Mouse (Mus musculus) embryonic facial prominence, embryonic 11.5 days (tissue): ENCODE measurements around the gene Sipa1l2. TPM values are rescaled to one million over a fixed set of nuclear protein-coding genes. Genes with fewer than 3 reads are reported as not detected.

Experiments
- ATAC-seq: fragments of 200-750 bp; cut with Nextera tagmentation; replicated peaks from 2 replicates; pipeline ENCODE4 v1.8.0; 2017; ENCODE audit warnings: low read depth; ENCODE audit not compliant: insufficient number of reproducible peaks, low FRiP score, low TSS enrichment
- DNase-seq: peaks from one replicate; pipeline ENCODE4 v3.0.0-alpha.2; 2015; ENCODE audit warnings: low spot score
- H3K27ac ChIP-seq: fragments of 300-500 bp; sonication (generic); replicated peaks from 2 replicates; pipeline ENCODE4 v1.5.1; 2014; ENCODE audit warnings: mild to moderate bottlenecking, low read depth, low read length, control low read depth
- H3K27me3 ChIP-seq: fragments of 300-500 bp; sonication (generic); 2 replicates; pipeline ENCODE4 v1.6.1; 2014; ENCODE audit warnings: mild to moderate bottlenecking, low read length, moderate library complexity, mixed read lengths; ENCODE audit not compliant: control insufficient read depth, insufficient read depth
- H3K36me3 ChIP-seq: fragments of 300-500 bp; sonication (generic); replicated peaks from 2 replicates; pipeline ENCODE4 v1.6.1; 2014; ENCODE audit warnings: low read depth, mild to moderate bottlenecking, low read length, moderate library complexity, mixed read lengths; ENCODE audit not compliant: control insufficient read depth, insufficient read depth
- H3K4me1 ChIP-seq: fragments of 300-500 bp; sonication (generic); 2 replicates; pipeline ENCODE4 v1.6.1; 2014; ENCODE audit warnings: low read length, mixed read lengths; ENCODE audit not compliant: control insufficient read depth, insufficient read depth
- H3K4me2 ChIP-seq: fragments of 300-500 bp; sonication (generic); 2 replicates; pipeline ENCODE4 v1.6.1; 2014; ENCODE audit warnings: low read depth, mild to moderate bottlenecking, control low read depth, low read length, moderate library complexity
- H3K4me3 ChIP-seq: fragments of 300-500 bp; sonication (generic); 2 replicates; pipeline ENCODE4 v1.5.1; 2014; ENCODE audit warnings: low read depth, low read length, control low read depth
- H3K9ac ChIP-seq: fragments of 300-500 bp; sonication (generic); replicated peaks from 2 replicates; pipeline ENCODE4 v1.6.1; 2014; ENCODE audit warnings: mild to moderate bottlenecking, control low read depth, low read length
- H3K9me3 ChIP-seq: fragments of 300-500 bp; sonication (generic); replicated peaks from 2 replicates; pipeline ENCODE4 v1.6.1; 2016; ENCODE audit warnings: mild to moderate bottlenecking, low read length, inconsistent platforms, mixed read lengths; ENCODE audit not compliant: control insufficient read depth
- WGBS: fragments of 180-500 bp; shearing (Covaris S2); extraction: QIAGEN DNeasy Blood & Tissue Kit; methylation state at CpG from one replicate; pipeline ENCODE4 v1.1.7; 2014; 5-methylcytosine and 5-hydroxymethylcytosine counted together
- polyA plus RNA-seq: library from polyadenylated mRNA; unstranded; fragments of >200 nt; fragmentation: Nextera tagmentation; extraction: Ambion mirVana; gene quantifications from 2 replicates; pipeline ENCODE4 v1.2.1, GENCODE M21; 2014

The Sipa1l2 gene
- polyA plus RNA-seq, 1 experiment from 2014 or later: 9.4 TPM

DNA sequence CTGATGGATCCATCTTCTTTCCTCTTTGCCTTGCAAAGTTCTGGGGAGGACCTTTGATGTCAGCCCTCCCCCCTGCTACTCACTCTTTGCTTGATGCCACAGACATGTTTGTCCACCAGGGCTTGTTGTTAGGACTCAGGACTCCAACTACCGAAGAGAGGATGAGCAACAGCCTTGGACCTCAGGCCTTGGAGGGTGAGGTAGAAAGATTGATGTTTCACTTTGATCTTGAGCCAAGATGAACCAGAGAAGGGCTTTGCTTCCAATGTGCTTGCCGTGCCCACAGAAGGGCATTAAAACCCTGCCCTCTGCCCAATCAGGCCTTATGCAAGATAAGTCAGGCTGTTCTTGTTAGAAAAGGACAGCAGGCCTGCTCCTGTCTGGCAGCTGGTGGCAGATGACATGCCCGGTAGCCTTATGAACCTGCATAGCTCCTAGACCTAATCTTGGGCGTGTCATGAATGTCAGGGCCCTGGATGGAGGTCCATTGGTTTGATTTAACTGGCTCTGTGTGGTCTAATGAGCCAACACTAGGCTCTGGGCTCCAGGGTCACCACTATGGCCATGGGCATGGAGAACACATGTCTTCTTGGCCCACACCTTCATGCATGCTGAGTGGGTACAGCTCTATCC, 184.9 kb downstream of the Sipa1l2 start:
- H3K4me1 ChIP-seq: peaks cover 9% of the 10 kb centered on the region
- ATAC-seq: no peak
- no peak for DNase-seq
- no peak overlapping the region for H3K9ac ChIP-seq
- no peak overlapping the region for H3K27ac ChIP-seq
- H3K4me2 ChIP-seq: no peak overlapping the region
- no peaks in the 10 kb centered on the region for H3K9me3 ChIP-seq
- H3K27me3 ChIP-seq: no peaks in the 10 kb centered on the region
- H3K4me3 ChIP-seq: no peak overlapping the region
- no peaks in the 10 kb centered on the region for H3K36me3 ChIP-seq
- WGBS: 97% methylated on average over 4 of the region's 4 CpGs

GRCm38 (mm10) chr8:125381674-125382073, 187.9 kb downstream of the Sipa1l2 start:
- ATAC-seq (no peak), DNase-seq (no peak)
- H3K4me2 ChIP-seq: no peak overlapping the region
- H3K9ac ChIP-seq: no peak overlapping the region
- no peak overlapping the region for H3K4me3 ChIP-seq
- H3K27me3 ChIP-seq: no peaks in the 10 kb centered on the region
- no peaks in the 10 kb centered on the region for H3K36me3 ChIP-seq
- H3K4me1 ChIP-seq: peaks cover 9% of the 10 kb centered on the region
- no peak overlapping the region for H3K27ac ChIP-seq
- WGBS: 56% methylated on average over 3 of the region's 3 CpGs
- no peaks in the 10 kb centered on the region for H3K9me3 ChIP-seq

- Histone ChIP-seq H3K4me1 (no peaks in the 10 kb centered on the region), H3K36me3 (no peaks in the 10 kb centered on the region), H3K4me3 (no peak overlapping the region), H3K27ac (no peak overlapping the region), H3K27me3 (no peaks in the 10 kb centered on the region), H3K9ac (no peak overlapping the region), H3K9me3 (no peaks in the 10 kb centered on the region), H3K4me2 (no peak overlapping the region)
- ATAC-seq (no peak), DNase-seq (no peak)
- WGBS: 65% methylated on average over 7 of the region's 7 CpGs
Observed at GRCm38 (mm10) chr8:125379939-125380338, 189.7 kb downstream of the Sipa1l2 start.

- H3K9ac ChIP-seq: no peak overlapping the region
- H3K4me1 ChIP-seq: no peaks in the 10 kb centered on the region
- H3K36me3 ChIP-seq: no peaks in the 10 kb centered on the region
- H3K4me2 ChIP-seq: no peak overlapping the region
- no peaks in the 10 kb centered on the region for H3K9me3 ChIP-seq
- no peak overlapping the region for H3K27ac ChIP-seq
- ATAC-seq: no peak
- no peak overlapping the region for H3K4me3 ChIP-seq
- H3K27me3 ChIP-seq: no peaks in the 10 kb centered on the region
- WGBS: 80% methylated on average over 10 of the region's 10 CpGs
- no peak for DNase-seq
Observed at GRCm38 (mm10) chr8:125379156-125379555, 190.5 kb downstream of the Sipa1l2 start.

DNA sequence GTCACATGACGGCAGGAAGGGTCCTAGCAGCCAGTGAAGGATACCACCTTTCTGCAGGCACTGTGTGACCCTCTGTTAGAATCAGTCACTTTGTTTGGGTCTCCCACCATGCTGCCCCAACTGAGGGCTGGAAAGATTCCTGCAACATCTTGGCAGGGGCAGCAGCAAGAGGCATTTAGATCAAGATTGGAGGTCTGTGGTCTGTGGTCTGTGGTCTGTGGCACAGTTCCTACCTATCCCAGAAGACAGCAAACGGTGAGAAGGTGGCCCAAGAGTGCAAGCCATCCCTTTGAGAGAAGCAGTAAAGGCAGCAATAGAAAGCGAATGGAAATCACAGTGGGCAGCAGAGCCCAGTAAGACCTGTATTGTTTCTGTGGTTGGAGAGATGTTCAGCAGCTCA, 191.9 kb downstream of the Sipa1l2 start:
- no peaks in the 10 kb centered on the region for H3K4me1 ChIP-seq
- H3K9ac ChIP-seq: no peak overlapping the region
- H3K36me3 ChIP-seq: no peaks in the 10 kb centered on the region
- DNase-seq (no peak), ATAC-seq (no peak)
- no peak overlapping the region for H3K4me3 ChIP-seq
- WGBS: 92% methylated on average over 3 of the region's 3 CpGs
- H3K4me2 ChIP-seq: no peak overlapping the region
- no peaks in the 10 kb centered on the region for H3K9me3 ChIP-seq
- no peaks in the 10 kb centered on the region for H3K27me3 ChIP-seq
- no peak overlapping the region for H3K27ac ChIP-seq

- Histone ChIP-seq H3K9me3 (no peaks in the 10 kb centered on the region), H3K27ac (no peak overlapping the region), H3K36me3 (no peaks in the 10 kb centered on the region), H3K9ac (no peak overlapping the region), H3K4me2 (no peak overlapping the region), H3K27me3 (no peaks in the 10 kb centered on the region), H3K4me1 (no peaks in the 10 kb centered on the region), H3K4me3 (no peak overlapping the region)
- DNase-seq (no peak), ATAC-seq (no peak)
- 82% methylated on average over 6 of the region's 6 CpGs for WGBS
Observed at GRCm38 (mm10) chr8:125376448-125376845, 193.2 kb downstream of the Sipa1l2 start.

- no peaks in the 10 kb centered on the region for H3K4me1 ChIP-seq
- 63% methylated on average over 8 of the region's 8 CpGs for WGBS
- H3K36me3 ChIP-seq: no peaks in the 10 kb centered on the region
- DNase-seq (no peak), ATAC-seq (no peak)
- H3K27ac ChIP-seq: no peak overlapping the region
- no peak overlapping the region for H3K4me3 ChIP-seq
- no peak overlapping the region for H3K9ac ChIP-seq
- no peak overlapping the region for H3K4me2 ChIP-seq
- H3K27me3 ChIP-seq: no peaks in the 10 kb centered on the region
- no peaks in the 10 kb centered on the region for H3K9me3 ChIP-seq
Observed at GRCm38 (mm10) chr8:125375659-125376447, 193.8 kb downstream of the Sipa1l2 start.

GRCm38 (mm10) chr8:125372596-125372995, 197.0 kb downstream of the Sipa1l2 start:
- Histone ChIP-seq H3K27ac (no peak overlapping the region), H3K4me3 (no peak overlapping the region), H3K27me3 (no peaks in the 10 kb centered on the region), H3K4me2 (no peak overlapping the region), H3K36me3 (no peaks in the 10 kb centered on the region), H3K9ac (no peak overlapping the region), H3K9me3 (no peaks in the 10 kb centered on the region), H3K4me1 (no peaks in the 10 kb centered on the region)
- 92% methylated on average over 4 of the region's 4 CpGs for WGBS
- no peak for ATAC-seq
- DNase-seq: no peak
